Mouse (Mus musculus): ENCODE results near the gene Grid1.

Gene Grid1

GRCm38 (mm10) chr14:35393591-35393990 is 573.7 kb downstream of the Grid1 start:
- no peak for DNase-seq (ENCODE audit: low spot score in 2 of 2)

GRCm38 (mm10) chr14:35404249-35404908 is 584.5 kb downstream of the Grid1 start:
- no peak for DNase-seq (ENCODE audit: low spot score in 2 of 2)

DNA sequence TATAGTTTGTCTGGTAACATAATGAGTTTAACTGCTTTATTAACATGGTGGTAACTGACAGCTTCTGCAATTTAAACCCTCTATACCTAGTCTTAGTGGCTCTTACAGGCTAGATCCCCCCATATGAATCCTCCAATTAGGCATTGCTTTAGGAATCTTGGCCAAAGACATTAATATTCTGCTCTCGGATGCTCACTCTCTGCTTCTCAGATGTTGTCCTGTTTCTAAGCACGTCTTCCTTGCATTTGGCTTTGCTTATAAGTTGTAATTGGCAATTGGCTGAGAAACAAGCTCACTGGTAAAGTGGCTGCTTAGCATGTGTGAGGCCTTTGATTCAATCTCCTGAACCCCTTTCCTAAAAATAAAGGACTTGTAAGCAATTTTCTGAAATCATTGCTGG is 610.4 kb downstream of the Grid1 start:
- no peak for DNase-seq (ENCODE audit: low spot score in 2 of 2)

GRCm38 (mm10) chr14:35453702-35454101 is 633.8 kb downstream of the Grid1 start:
- DNase-seq (ENCODE audit: low spot score in 2 of 2), result no peak

GRCm38 (mm10) chr14:35468254-35468653 is 648.3 kb downstream of the Grid1 start:
- no peak for DNase-seq (ENCODE audit: low spot score in 2 of 2)

DNA sequence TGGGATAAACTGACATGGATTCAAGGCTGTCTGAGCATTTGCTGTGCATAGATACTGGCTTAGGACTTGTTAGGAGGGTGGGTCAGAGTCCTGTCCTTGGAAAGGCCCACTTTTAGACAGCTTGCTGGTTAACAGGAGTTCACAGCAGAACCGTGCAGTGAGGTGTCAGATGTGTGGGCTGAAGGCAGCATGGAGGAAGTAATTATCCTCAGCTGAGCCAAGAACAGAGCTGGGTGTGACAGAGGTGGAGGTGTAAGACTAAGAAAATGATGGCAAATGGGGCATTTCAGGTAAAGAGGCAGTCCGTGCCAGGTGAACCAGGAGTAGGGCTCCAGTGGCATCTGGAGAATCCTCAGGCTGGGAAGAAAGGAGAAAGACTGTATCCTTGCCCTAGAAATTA is 666.1 kb downstream of the Grid1 start:
- DNase-seq (ENCODE audit: low spot score in 2 of 2), result no peak

GRCm38 (mm10) chr14:35502324-35502723 is 682.4 kb downstream of the Grid1 start:
- DNase-seq (ENCODE audit: low spot score in 2 of 2), result no peak

- no peak for DNase-seq (ENCODE audit: low spot score in 2 of 2)
Observed at GRCm38 (mm10) chr14:35519402-35519801, 699.5 kb downstream of the Grid1 start.

DNA sequence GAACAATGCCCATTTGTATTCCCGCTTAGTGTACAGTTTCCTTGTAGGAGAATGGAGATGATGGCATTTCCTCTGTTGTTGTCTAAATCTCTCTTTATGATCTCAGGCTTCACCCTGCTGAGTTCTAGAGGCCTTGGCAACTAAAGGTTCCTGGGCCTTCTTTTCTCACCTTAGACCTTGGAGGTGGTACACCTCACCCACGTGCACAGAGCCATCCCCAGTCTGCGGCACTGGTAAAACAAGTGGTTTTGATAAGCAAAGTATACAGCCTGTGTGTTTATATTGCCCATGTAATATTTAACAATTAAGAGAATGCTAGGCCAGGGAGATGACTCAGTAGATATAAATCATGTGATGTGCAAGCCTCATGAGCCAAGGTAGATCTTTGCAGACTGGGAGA is 718.9 kb downstream of the Grid1 start:
- DNase-seq (ENCODE audit: low spot score in 2 of 2), result no peak

- no peak for DNase-seq (ENCODE audit: low spot score in 2 of 2)
Observed at GRCm38 (mm10) chr14:35541254-35541991, 721.5 kb downstream of the Grid1 start.

DNA sequence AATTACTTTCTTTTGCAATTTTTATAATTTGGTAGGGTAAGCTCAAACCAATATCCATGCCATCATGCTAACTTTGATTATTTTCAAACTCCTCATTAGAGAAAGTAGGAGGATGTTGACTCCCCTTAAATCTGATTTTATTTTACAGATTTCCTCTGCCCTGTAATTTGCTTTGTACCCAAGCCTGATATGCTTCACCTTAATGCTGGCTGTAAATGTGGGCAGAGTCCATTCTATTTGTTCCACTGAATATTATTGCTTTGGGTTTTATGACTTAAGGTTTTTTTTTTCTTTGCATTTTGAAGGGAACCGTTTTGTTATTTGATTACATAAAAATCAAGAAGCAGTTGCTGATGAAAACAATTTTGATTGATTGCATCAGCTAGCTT is 722.1 kb downstream of the Grid1 start:
- no peak for DNase-seq (ENCODE audit: low spot score in 2 of 2)

DNA sequence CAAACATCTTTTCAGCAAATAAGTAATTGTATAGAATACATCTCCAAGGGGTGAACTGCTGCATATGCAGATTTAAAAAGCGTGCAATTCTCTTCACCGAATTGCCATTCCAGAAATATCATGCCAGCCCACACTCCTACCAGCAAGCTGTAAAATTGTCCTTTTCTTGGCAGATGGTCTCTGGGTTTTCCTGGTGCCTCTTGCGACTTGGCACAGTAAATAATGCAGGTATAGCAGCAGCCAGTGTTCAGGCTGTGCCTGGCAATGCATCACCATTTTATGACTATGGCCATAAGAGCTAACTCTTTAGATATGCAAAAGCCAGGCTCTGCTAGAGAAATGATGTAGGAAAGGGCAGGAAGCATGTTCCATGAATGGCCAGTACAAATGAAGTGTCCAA is 734.4 kb downstream of the Grid1 start:
- no peak for DNase-seq (ENCODE audit: low spot score in 2 of 2)

DNA sequence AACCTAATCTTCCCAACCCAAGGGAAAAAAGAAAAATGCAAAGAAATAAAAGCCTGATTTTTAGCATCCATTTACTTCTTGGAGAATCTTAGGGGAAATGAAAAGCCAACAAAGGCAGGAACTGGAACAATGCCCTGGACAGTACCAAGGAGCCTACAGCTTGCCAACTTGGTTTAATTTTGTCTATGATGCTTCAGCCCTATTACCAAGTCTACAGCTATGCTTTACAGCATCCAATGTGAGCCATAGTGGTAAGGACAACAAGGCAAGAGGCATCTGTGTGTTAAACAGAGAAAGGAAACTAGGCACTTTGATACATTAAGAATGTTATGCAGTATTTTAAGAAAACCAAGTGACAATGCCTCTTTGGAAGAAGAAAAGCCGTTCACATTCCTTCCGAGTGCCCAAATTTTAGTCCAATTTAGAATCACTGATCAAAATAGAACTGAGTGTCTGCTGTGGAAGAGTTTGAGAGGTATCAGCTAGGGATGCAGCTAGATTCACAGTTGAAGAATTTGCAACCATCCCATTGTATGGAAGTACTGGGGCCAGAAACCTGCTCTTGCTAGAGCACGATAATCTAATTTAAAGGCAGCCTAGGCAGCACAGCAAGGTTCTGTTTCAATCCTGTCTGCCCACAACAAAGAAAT is 741.5 kb downstream of the Grid1 start:
- DNase-seq (ENCODE audit: low spot score in 2 of 2), result no peak

GRCm38 (mm10) chr14:35572991-35573502 is 753.1 kb downstream of the Grid1 start:
- DNase-seq (ENCODE audit: low spot score in 2 of 2), result no peak

- no peak for DNase-seq (ENCODE audit: low spot score in 2 of 2)
Observed at GRCm38 (mm10) chr14:35574489-35574888, 754.6 kb downstream of the Grid1 start.

DNA sequence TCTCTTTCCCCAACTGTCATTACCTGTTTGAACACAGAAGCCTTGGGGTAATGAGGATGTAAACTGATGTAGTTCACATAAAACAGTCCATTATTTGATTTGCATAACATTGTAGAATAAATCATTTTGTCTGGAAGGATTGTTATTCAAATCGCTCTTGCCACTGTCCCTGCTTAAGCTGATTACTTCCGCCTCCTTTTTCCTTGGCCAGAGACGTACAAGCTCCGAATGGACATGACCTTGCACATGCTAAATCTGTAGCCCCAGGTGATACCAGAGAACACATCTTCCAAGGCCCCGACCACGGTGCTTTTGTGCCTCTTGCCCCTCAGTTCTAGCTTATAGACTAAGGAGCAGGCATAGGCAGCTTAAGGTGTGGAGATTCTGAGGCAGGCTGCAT is 755.4 kb downstream of the Grid1 start:
- DNase-seq (ENCODE audit: low spot score in 2 of 2), result no peak

GRCm38 (mm10) chr14:35625749-35626148 is 805.8 kb downstream of the Grid1 start:
- no peak for DNase-seq (ENCODE audit: low spot score in 2 of 2)
